In genomic region chr2:24405345-24406012, GRCm38 (mm10) we compare ENCODE assay signal across 8 mouse cellular contexts. TPM values are rescaled to one million over a fixed set of nuclear protein-coding genes. Genes with fewer than 3 reads are reported as not detected.
DNase-seq lines count a peak whose midpoint lies in the region; ATAC-seq and TF ChIP-seq lines count a peak whose summit lies in the region.

No protein-coding gene starts in this region.

- H3K36me3 ChIP-seq in intestine, embryonic 14.5 days (ENCODE audit: control insufficient read depth, insufficient read depth, low read length) = no peaks in the 10 kb centered on the region
- no peaks in the 10 kb centered on the region for H3K36me3 ChIP-seq in limb, embryonic 14.5 days (ENCODE audit: control insufficient read depth, insufficient read depth, low read length)
- no peaks in the 10 kb centered on the region for H3K36me3 ChIP-seq in midbrain, embryonic 15.5 days (replicated peaks)

- 0 out of 2 replicates have a peak, but pooled peaks cover 5% of the 10 kb centered on the region for H3K27me3 ChIP-seq in intestine, embryonic 14.5 days (replicated peaks; ENCODE audit: control insufficient read depth, insufficient read depth, low read length)
- H3K27me3 ChIP-seq in limb, embryonic 14.5 days (ENCODE audit: control insufficient read depth, insufficient read depth, low read length) = no peaks in the 10 kb centered on the region
- H3K27me3 ChIP-seq in midbrain, embryonic 15.5 days (replicated peaks) = no peaks in the 10 kb centered on the region; the same call in 1 of the 2 replicates

- H3K4me2 ChIP-seq in intestine, embryonic 14.5 days (ENCODE audit: low read length) = peak overlapping the region; percentile 51
- H3K4me2 ChIP-seq in limb, embryonic 14.5 days (replicated peaks; ENCODE audit: low read depth, low read length, severe bottlenecking) = peak overlapping the region; percentile 52
- peak overlapping the region; percentile 55 for H3K4me2 ChIP-seq in midbrain, embryonic 15.5 days

- no peak for TF ChIP-seq POLR2A in limb, embryonic 14.5 days (IDR thresholded peaks at IDR 0.05; ENCODE audit: borderline replicate concordance, extremely low read depth, insufficient read depth, insufficient read length)

- H3K4me1 ChIP-seq in intestine, embryonic 14.5 days (replicated peaks; ENCODE audit: control insufficient read depth, insufficient read depth, low read length) = 0 out of 2 replicates have a peak, but pooled peaks cover 4% of the 10 kb centered on the region
- H3K4me1 ChIP-seq in limb, embryonic 14.5 days (ENCODE audit: control insufficient read depth, insufficient read depth, low read length) = no peaks in the 10 kb centered on the region
- H3K4me1 ChIP-seq in midbrain, embryonic 15.5 days = peaks cover 6% of the 10 kb centered on the region

- intact Hi-C loops in gastrocnemius, postnatal 36 days (cut with DNase I) = loop anchor here (2.0 kb wide), 1 partner anchor 109 kb away; no protein-coding TSS in a partner anchor

- H3K9ac ChIP-seq in intestine, embryonic 14.5 days (ENCODE audit: low read length) = peak overlapping the region; percentile 35
- H3K9ac ChIP-seq in limb, embryonic 14.5 days (ENCODE audit: low read depth, low read length, severe bottlenecking) = peak overlapping the region; percentile 50
- peak overlapping the region; percentile 41; the same call in 1 of the 2 replicates for H3K9ac ChIP-seq in midbrain, embryonic 15.5 days

- peak; percentile 88 for ATAC-seq in common myeloid progenitor, adult 5-6 weeks (replicated peaks; ENCODE audit: low read depth, poor library complexity, severe bottlenecking)
- peak; percentile 80 for ATAC-seq in intestine, embryonic 14.5 days (replicated peaks; ENCODE audit: low FRiP score, low TSS enrichment, low read depth)
- ATAC-seq in limb, embryonic 14.5 days (ENCODE audit: low FRiP score, low read depth) = peak; percentile 84; the same call in 1 of the 2 replicates
- ATAC-seq in midbrain, embryonic 15.5 days (replicated peaks) = peak; percentile 83

- 11% methylated on average over 23 of the region's 23 CpGs for WGBS in intestine, embryonic 14.5 days
- 12% methylated on average over 21 of the region's 23 CpGs for WGBS in limb, embryonic 14.5 days
- WGBS in midbrain, embryonic 15.5 days = 11% methylated on average over 23 of the region's 23 CpGs

- no peaks in the 10 kb centered on the region for H3K9me3 ChIP-seq in intestine, embryonic 14.5 days (ENCODE audit: control insufficient read depth, low read length)
- H3K9me3 ChIP-seq in limb, embryonic 14.5 days (ENCODE audit: control insufficient read depth, low read length) = no peaks in the 10 kb centered on the region
- no peaks in the 10 kb centered on the region for H3K9me3 ChIP-seq in midbrain, embryonic 15.5 days

- no peak overlapping the region for H3K27ac ChIP-seq in intestine, embryonic 14.5 days (ENCODE audit: low read depth)
- no peak overlapping the region for H3K27ac ChIP-seq in limb, embryonic 14.5 days (replicated peaks; ENCODE audit: low read depth, low read length)
- H3K27ac ChIP-seq in midbrain, embryonic 15.5 days = no peak overlapping the region

- H3K4me3 ChIP-seq in intestine, embryonic 14.5 days (ENCODE audit: low read depth, low read length) = peak overlapping the region; percentile 13; the same call in 1 of the 2 replicates
- peak overlapping the region; percentile 19 for H3K4me3 ChIP-seq in limb, embryonic 14.5 days (replicated peaks; ENCODE audit: low read length)
- peak overlapping the region; percentile 21 for H3K4me3 ChIP-seq in midbrain, embryonic 15.5 days

- peak; percentile 57 for DNase-seq in gastrocnemius, adult 18-20 months (ENCODE audit: low spot score)
- DNase-seq in gastrocnemius, postnatal 25 days = no peak
- peak; percentile 42 to 61 for DNase-seq in gastrocnemius, postnatal 36 days
- DNase-seq in intestine, embryonic 14.5 days (ENCODE audit: low spot score) = peak; percentile 93
- peak; percentile 82 for DNase-seq in limb, embryonic 14.5 days (ENCODE audit: low spot score)
- peak; percentile 32 for DNase-seq in spleen, adult 12 weeks (ENCODE audit: low spot score)

RNA-seq across cellular contexts. Expression of gene Psd4, which starts 38.1 kb away (rescaled TPM):
- under 1 TPM; 0.14 to 0.53 TPM for total RNA-seq in gastrocnemius, adult 18-20 months (2021)
- total RNA-seq in gastrocnemius, postnatal 25 days (2021) = under 1 TPM; 0.13 to 0.49 TPM
- total RNA-seq in common myeloid progenitor, adult 5-6 weeks (2017) = 58.1 and 59.1 TPM in 2 replicates
- total RNA-seq in gastrocnemius, postnatal 36 days (2021) = under 1 TPM; 0.27 to 0.87 TPM
- polyA plus RNA-seq in intestine, embryonic 14.5 days (2014; fragmentation: Nextera tagmentation; extraction: Ambion mirVana) = 4.5 and 7.0 TPM in 2 replicates
- polyA plus RNA-seq in limb, embryonic 14.5 days (2012; rRNA removed) = 3.3 and 3.8 TPM in 2 replicates
- 3.9 and 4.5 TPM in 2 replicates for polyA plus RNA-seq in limb, embryonic 14.5 days (2014; fragmentation: Nextera tagmentation; extraction: Ambion mirVana)
- 0.69 and 0.72 TPM in 2 replicates for polyA plus RNA-seq in midbrain, embryonic 15.5 days (2015; fragmentation: Nextera tagmentation; extraction: Ambion mirVana)

Comparison
In these comparisons a context has a peak if more than half of its experiments do, and no peak if none do; other contexts are left out.
1. RNA of gene Psd4, which starts 38.1 kb away (total RNA-seq): 58.1 to 59.1 TPM in common myeloid progenitor, adult 5-6 weeks; 0.27 to 0.87 TPM in gastrocnemius, postnatal 36 days, 0.14 to 0.53 TPM in gastrocnemius, adult 18-20 months and 0.13 to 0.49 TPM in gastrocnemius, postnatal 25 days; every median in the first group is over 10 times any median in the second.
2. Peak in every context shown above with its lines, with median percentiles within 50 percentile points of each other: ATAC-seq, H3K4me2 ChIP-seq, H3K4me3 ChIP-seq and H3K9ac ChIP-seq.